Mouse (Mus musculus) heart, adult 8-10 months (tissue): Measurements from ENCODE around the gene Creb5. TPM values are rescaled to one million over a fixed set of nuclear protein-coding genes. Genes with fewer than 3 reads are reported as not detected.

Source experiments
- total RNA-seq, 4 experiments: library from RNA; stranded (reverse); gene quantifications; 2 replicates each; pipeline ENCODE4 v1.2.4; 2022

Gene Creb5
- total RNA-seq, 4 experiments from 2014 or later = 4.5 to 9.9 (median 8.2) TPM

Other genes with a start within 250 kb of the Creb5 start
- 1 to 10 TPM; 1.4 to 2.0 (median 1.8) TPM for gene Jazf1, start 218.6 kb upstream of the Creb5 start, total RNA-seq